Mouse (Mus musculus) spleen, adult 2 months (tissue): ENCODE results near the gene Rpl11. TPM values are rescaled to one million over a fixed set of nuclear protein-coding genes. Genes with fewer than 3 reads are reported as not detected.

Experiments used
- DNase-seq, 2 experiments: peaks; one replicate each; pipeline versions ENCODE4 v3.0.0 to v3.0.0-alpha.2; 2012 to 2021; ENCODE audit warnings: low spot score in 2 of 2, low read depth in 1 of 2
- H3K27ac ChIP-seq: fragments of 200-500 bp; 2 replicates; pipeline ENCODE4 v1.5.1; 2012; ENCODE audit warnings: low read length, inconsistent platforms; ENCODE audit not compliant: insufficient read depth
- H3K27me3 ChIP-seq: fragments of 200-500 bp; 2 replicates; pipeline ENCODE4 v1.6.1; 2012; ENCODE audit warnings: mild to moderate bottlenecking, moderate library complexity, low read length, inconsistent platforms; ENCODE audit not compliant: control insufficient read depth, insufficient read depth
- H3K36me3 ChIP-seq: fragments of 200-500 bp; 2 replicates; pipeline ENCODE4 v1.6.1; 2012; ENCODE audit warnings: mild to moderate bottlenecking, low read length, inconsistent platforms; ENCODE audit not compliant: control insufficient read depth, insufficient read depth
- H3K4me1 ChIP-seq: fragments of 200-500 bp; 2 replicates; pipeline ENCODE4 v1.6.1; 2011; ENCODE audit warnings: inconsistent platforms; ENCODE audit not compliant: control insufficient read depth, insufficient read depth, insufficient read length
- H3K4me3 ChIP-seq: fragments of 200-500 bp; 2 replicates; pipeline ENCODE4 v1.5.1; 2011; ENCODE audit warnings: mild to moderate bottlenecking, inconsistent platforms; ENCODE audit not compliant: insufficient read depth, insufficient read length; ENCODE audit errors: extremely low read depth
- CTCF ChIP-seq: fragments of 200-500 bp; IDR thresholded peaks from 2 replicates; pipeline ENCODE4 v1.5.1; 2011; ENCODE audit warnings: mild to moderate bottlenecking, inconsistent platforms; ENCODE audit not compliant: insufficient read depth, insufficient read length, insufficient replicate concordance; ENCODE audit errors: extremely low read depth
- POLR2A ChIP-seq: fragments of 200-500 bp; IDR thresholded peaks from 2 replicates; pipeline ENCODE4 v1.6.1; 2011; ENCODE audit warnings: low read depth, low read length, inconsistent platforms
- WGBS: fragments of 180-500 bp; shearing (Covaris S2); methylation state at CpG from one replicate; pipeline ENCODE4 v1.1.7; 2018; 5-methylcytosine and 5-hydroxymethylcytosine counted together
- polyA plus RNA-seq: library from polyadenylated mRNA; depleted of rRNA; stranded (reverse); fragments of >200 nt; gene quantifications from 2 replicates; pipeline ENCODE4 v1.2.3, GENCODE M21; 2012

Gene Rpl11
- polyA plus RNA-seq, 1 experiment = 259 TPM

GRCm38 (mm10) chr4:136094519-136095219, 41.4 kb upstream of the Rpl11 start:
- TF ChIP-seq POLR2A = no peak
- TF ChIP-seq CTCF = no peak
- H3K4me1 ChIP-seq = peaks cover 17% of the 10 kb centered on the region
- no peaks in the 10 kb centered on the region for H3K36me3 ChIP-seq
- no peak for DNase-seq
- H3K27ac ChIP-seq = no peak overlapping the region
- 87% methylated on average over 18 of the region's 18 CpGs for WGBS
- no peaks in the 10 kb centered on the region for H3K27me3 ChIP-seq
- no peak overlapping the region for H3K4me3 ChIP-seq

GRCm38 (mm10) chr4:136092498-136092897, 39.3 kb upstream of the Rpl11 start:
- Histone ChIP-seq H3K27ac (no peak overlapping the region), H3K4me3 (no peak overlapping the region), H3K4me1 (peaks cover 37% of the 10 kb centered on the region), H3K27me3 (no peaks in the 10 kb centered on the region), H3K36me3 (no peaks in the 10 kb centered on the region)
- no peak for DNase-seq
- TF ChIP-seq POLR2A (no peak), CTCF (peak; percentile 8; the same call in 1 of the 2 replicates)
- whole genome bisulfite sequencing = 87% methylated on average over 7 of the region's 7 CpGs

- WGBS = 78% methylated on average over 4 of the region's 4 CpGs
- TF ChIP-seq POLR2A = no peak
- no peak for TF ChIP-seq CTCF
- DNase-seq = no peak
- peaks cover 45% of the 10 kb centered on the region for H3K4me1 ChIP-seq
- no peaks in the 10 kb centered on the region for H3K36me3 ChIP-seq
- H3K27ac ChIP-seq = no peak overlapping the region
- H3K27me3 ChIP-seq = no peaks in the 10 kb centered on the region
- no peak overlapping the region for H3K4me3 ChIP-seq
Observed at GRCm38 (mm10) chr4:136091346-136091745, 38.1 kb upstream of the Rpl11 start.

- TF ChIP-seq POLR2A (no peak; the same call in 1 of the 2 replicates), CTCF (no peak)
- H3K36me3 ChIP-seq = no peaks in the 10 kb centered on the region
- no peak overlapping the region for H3K4me3 ChIP-seq
- WGBS = 29% methylated on average over 11 of the region's 11 CpGs
- H3K27ac ChIP-seq = peak overlapping the region; percentile 90
- H3K27me3 ChIP-seq = no peaks in the 10 kb centered on the region
- peaks cover 41% of the 10 kb centered on the region for H3K4me1 ChIP-seq
- peak in 1 of 2 experiments; percentile 43 for DNase-seq
Observed at GRCm38 (mm10) chr4:136089748-136090583, 36.7 kb upstream of the Rpl11 start.

GRCm38 (mm10) chr4:136088971-136089747, 35.9 kb upstream of the Rpl11 start:
- peak in 1 of 2 experiments; percentile 82 for DNase-seq
- WGBS = 27% methylated on average over 16 of the region's 16 CpGs
- no peak for TF ChIP-seq CTCF
- no peak for TF ChIP-seq POLR2A

GRCm38 (mm10) chr4:136088364-136088763, 35.1 kb upstream of the Rpl11 start:
- H3K4me1 ChIP-seq = peaks cover 45% of the 10 kb centered on the region
- H3K27me3 ChIP-seq = no peaks in the 10 kb centered on the region
- H3K27ac ChIP-seq = peak overlapping the region; percentile 90
- H3K4me3 ChIP-seq = no peak overlapping the region
- TF ChIP-seq POLR2A (no peak), CTCF (no peak)
- no peaks in the 10 kb centered on the region for H3K36me3 ChIP-seq
- WGBS = 21% methylated on average over 5 of the region's 5 CpGs
- no peak for DNase-seq

More at GRCm38 (mm10) chr4:136088971-136089747, 35.9 kb upstream of the Rpl11 start:
- Histone ChIP-seq H3K36me3 (no peaks in the 10 kb centered on the region), H3K27ac (peak overlapping the region; percentile 90), H3K4me3 (no peak overlapping the region), H3K27me3 (no peaks in the 10 kb centered on the region), H3K4me1 (peaks cover 41% of the 10 kb centered on the region)
